Mouse (Mus musculus): Measurements from ENCODE around the gene Tmem132c.

The Tmem132c gene

DNA sequence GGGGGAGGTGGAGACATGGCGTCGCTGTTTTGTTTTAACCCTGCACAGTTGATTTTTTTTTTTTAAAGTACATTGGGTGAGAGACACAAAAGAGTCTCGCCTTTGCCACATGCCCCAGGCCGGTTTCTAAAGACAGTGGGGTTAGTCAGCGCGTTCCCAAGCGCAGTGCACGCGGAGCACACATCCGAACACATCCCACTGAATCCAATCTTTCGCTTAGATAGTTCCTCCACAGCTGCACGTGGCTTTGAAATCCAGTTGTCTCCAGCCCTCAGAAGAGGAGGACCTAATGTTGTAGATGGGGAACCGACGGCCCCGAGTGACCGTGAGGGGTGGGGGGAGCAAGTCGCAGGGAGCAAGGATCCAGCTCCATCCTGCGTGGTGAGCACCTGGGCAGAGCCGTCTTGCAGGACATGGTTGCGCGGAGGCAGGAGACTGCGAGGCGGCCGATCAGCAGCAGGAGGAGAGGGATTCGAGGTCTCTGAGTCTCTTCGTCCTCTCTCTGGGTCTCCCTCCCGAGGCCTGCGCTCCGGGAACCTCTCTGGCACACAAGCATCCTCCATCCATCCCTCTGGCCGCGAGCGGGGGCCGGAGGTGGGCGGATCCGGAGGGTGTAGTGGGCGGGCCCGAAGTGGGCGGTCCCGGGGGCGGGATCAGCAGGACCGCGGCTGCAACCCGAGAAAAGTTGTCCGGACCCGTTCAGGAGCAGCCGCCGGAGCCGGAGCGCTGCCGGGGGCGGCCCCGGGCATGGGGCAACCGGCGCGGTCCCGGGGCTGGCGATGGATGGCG is at the start of gene Tmem132c:
Tmem132c (plus strand) TSS at position 673 of the 789 bp plus-strand sequence.
- DNase-seq, result peak; percentile 59

DNA sequence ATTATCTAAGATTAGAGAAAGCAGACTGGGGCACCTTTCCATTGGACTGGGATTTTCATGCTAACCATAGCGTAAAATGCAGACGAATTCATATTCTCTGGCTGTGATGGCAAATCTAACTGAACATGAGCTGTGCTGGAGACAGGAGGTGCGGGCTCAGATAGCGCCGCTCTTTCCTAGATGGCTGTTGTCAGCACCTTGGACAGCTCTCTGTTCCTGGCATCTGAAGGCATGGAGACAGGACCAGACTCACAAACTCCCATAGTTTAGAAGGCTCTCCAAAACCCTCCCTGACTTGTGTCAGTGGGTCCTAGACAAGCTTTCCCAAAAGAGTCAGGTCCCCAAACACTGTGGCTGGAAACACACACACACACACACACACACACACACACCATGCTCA is 49.7 kb upstream of the Tmem132c start:
- peak; percentile 19 for DNase-seq

DNA sequence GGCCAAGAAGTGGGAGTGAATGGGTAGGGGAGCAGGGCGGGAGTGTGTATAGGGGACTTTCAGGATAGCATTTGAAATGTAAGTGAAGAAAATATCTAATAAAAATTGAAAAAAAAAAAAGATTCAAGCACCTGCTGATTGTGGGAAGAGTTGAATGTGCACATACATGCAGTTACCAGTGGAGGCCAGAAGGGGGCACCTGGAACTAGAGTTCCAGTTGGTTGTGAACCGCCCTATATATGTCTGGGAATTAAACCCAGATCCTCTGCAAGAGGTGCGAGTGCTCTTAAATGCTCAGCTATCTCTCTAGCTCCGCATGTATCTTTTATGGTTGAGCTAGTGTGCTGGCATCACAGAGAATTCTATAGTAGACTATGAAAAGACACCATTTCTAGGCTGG is 42.8 kb upstream of the Tmem132c start:
- DNase-seq, result no peak

DNA sequence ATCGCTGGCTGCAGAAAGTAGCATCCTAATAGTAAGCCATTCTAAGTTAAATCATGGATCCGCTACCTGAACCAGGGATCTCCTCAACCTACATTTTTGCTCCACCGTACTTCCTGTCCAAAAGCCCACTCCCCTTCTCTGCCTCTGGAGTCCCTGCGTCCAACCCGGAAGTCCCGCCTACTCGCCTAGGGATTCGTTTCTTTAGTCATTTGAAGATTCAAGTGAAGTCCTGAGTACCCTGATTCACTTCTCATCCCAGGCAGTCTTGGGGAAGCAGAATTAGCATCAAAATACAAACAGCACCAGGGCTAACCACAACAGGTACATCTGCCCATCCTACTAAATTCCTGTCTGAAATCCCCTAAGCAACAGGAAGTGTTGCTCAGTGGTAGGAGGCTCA is 36.7 kb upstream of the Tmem132c start:
- no peak for DNase-seq

GRCm38 (mm10) chr5:127216389-127216788 is 25.2 kb upstream of the Tmem132c start:
- no peak for DNase-seq

DNA sequence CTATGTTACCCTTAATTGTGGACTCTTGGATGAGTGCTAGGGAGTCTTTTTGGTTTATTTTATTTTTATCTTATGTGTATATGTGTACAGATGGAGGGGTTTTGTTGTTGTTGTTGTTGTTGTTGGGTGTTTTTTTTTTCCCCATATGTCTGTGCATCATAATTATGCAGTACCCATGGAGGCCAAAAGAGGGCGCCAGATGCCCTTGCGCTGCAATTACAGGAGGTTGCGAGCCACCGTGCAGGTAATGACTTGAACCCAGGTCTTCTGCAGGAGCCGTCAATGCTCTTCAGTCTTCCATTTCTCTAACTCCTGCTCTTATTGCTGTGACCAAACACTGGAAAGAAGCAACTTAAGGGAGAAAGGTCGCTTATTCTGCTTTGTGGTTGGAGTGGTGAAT is 23.9 kb upstream of the Tmem132c start:
- no peak for DNase-seq

GRCm38 (mm10) chr5:127227929-127228595 is 13.5 kb upstream of the Tmem132c start:
- no peak for DNase-seq

- peak; percentile 65 for DNase-seq
These were observed 6.9 kb upstream of the Tmem132c start for GRCm38 (mm10) chr5:127234715-127235114.

DNA sequence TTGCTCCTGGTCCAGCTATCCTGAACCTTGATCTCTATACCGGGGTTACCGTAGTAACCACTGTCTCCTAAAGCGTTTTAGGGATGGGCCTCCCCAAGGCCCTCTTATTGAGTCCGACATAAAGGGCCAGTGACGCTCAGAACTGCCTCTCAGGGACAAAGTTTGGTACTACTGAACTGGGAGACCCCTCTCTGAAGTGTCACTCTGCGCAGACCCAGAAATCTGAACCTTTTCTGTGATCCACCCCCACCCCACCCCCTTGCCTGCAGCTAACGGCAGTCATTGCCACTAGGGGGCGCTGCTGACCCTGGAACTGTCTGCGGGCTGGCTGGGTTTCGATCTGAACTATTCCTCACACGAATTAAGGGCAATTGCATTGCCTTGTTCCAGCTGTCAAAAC is 6.4 kb upstream of the Tmem132c start:
- peak; percentile 92 for DNase-seq

- DNase-seq, result no peak
These were observed 1.9 kb upstream of the Tmem132c start for GRCm38 (mm10) chr5:127239706-127240105.

DNA sequence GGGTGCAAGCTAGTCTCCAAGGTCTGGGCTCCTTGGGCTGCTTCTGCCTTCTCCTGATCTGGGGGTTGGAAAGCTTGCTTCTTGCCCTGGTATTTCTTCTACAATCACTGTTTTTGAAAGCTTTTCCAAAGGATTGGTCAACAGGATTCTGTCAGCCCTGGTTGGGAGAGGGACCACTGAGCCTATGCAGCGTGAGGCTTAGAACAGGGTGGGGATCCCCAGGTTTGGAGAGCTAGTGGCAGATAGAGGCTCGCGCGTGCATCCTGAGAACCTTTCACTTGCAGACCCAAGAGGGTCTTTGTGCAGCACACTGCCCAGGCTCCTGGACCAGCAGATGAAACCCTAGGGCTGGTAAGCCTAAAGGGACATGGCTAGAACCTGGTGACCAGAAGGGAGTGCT is 962 bp upstream of the Tmem132c start:
- no peak for DNase-seq

- peak; percentile 17 for DNase-seq
These were observed 536 bp downstream of the Tmem132c start for GRCm38 (mm10) chr5:127241925-127242762.

GRCm38 (mm10) chr5:127242763-127243160 is 1.2 kb downstream of the Tmem132c start:
- DNase-seq, result no peak

DNA sequence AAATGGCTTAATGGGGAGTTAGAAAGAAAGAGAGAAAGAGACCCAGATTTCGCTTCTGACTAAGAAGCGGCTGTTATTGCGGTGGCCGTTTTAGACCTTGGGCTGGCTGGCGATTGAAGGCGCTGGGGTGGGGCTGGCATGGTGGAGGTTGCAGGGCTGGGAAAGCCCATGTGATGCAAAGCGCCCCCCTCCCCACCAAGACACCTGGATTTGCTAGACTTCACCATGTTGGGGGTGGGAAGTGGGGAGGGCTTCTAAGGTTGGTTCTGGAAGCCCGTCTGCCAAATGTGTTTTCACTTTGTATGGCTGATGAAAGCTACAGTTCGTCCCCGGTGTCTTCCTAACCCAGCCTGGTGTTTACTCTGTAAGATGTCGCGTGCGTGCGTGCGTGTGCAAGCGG is 1.6 kb downstream of the Tmem132c start:
- DNase-seq, result no peak

DNA sequence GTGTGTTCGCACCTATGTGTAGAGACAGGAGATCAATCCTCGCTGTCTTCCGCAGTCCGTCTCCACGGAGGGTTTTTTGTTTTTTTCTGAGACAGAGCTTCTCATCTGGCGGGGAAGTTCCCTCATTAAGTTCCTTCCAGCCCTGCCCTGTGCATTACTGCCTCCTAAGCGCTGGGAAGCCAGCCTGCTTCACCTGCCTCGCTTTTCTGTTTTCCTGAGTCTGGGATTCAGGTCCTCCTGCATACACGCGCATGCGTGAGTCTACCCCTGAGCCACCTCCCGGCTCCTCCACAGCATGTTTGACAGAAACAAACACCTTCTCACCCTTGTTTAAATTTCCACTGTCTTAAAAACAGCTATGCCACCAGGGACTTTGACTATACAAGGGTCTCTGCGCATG is 2.0 kb downstream of the Tmem132c start:
- DNase-seq, result no peak

- no peak for DNase-seq
These were observed 11.7 kb downstream of the Tmem132c start for GRCm38 (mm10) chr5:127253263-127253662.

- no peak for DNase-seq
These were observed 15.5 kb downstream of the Tmem132c start for GRCm38 (mm10) chr5:127256947-127257610.

DNA sequence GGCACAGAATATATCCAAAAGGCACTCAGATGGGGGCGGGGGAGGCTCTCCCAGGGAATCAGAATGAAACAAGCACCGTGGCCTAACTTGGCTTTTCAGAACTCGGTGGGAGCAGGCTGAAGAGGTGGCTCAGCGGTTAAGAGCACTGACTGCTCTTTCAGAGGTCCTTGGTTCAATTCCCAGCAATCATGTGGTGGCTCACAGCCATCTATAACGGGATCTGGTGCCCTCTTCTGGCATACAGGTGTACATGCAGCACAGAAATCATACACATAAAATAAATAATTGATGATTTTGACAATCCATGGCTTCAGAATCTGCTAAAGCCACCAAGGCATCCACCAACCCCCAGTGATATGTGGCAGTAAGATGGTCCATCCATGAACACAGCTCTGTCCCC is 20.5 kb downstream of the Tmem132c start:
- no peak for DNase-seq

DNA sequence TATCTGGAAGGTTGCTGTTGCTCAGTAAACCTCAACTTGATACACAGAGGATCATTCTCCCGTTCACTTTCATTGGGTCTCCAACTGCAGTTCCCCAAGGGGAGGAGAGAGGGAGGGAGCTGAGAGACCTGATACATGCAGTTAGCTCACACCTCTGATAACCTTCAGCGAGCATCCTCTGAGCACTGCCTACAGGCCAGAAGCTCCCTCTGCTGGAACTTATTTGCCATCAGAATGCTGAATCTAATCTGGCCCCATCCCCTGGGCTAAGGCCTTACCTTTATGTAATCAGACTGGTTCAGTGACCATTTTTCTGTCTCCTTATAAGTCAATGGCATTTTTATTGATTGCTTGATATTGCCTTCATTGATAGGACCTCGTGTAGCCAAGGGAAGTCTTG is 29.5 kb downstream of the Tmem132c start:
- DNase-seq, result no peak

DNA sequence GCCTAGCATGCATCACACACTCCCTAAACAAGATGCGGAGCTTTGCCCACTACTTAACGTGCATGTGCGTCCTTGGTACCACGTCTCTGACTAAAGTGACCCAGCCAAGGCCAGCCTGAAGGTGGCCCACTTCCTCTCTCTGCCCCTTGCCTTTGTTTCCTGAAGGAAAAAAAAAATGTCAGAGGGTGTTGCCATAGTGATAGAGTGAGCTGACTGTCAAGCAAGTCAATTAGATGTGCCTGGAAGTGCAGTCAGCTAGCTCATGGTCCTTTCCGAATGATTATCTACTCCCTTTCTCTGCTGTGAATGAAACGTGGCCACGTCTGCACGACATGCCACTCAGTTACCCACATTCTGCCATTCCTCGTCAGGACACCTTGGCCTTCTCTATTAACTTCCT is 37.9 kb downstream of the Tmem132c start:
- no peak for DNase-seq

GRCm38 (mm10) chr5:127281186-127281585 is 39.6 kb downstream of the Tmem132c start:
- DNase-seq, result no peak

DNA sequence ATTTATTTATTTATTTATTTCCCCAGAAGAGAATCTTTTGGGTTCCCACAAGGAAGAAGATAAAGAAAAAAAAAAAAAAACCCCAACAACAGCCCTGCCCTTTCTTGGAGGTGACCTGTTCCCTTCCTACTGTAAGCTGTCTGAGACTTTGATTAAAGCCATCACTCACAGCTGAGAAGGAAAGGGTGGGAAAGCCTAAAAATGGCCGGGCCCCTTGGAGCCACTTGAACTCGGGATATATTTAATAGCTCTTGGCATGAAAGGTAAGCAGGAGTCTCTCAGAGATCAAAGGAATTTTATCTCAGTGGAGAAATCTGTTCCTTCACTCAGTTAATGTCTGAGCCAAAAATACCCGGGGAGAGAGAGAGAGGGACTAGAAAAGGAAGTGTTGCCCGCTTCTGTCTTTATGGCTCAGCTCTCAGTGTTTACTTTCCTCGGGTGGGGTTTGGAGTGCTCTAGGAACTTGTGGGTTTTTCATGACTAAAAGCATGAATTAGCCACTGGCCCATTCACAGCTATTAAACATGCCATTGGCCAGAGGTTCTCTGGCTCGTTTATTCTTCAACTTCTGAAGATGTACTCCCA is 41.0 kb downstream of the Tmem132c start:
- DNase-seq, result no peak

GRCm38 (mm10) chr5:127286886-127287285 is 45.3 kb downstream of the Tmem132c start:
- DNase-seq, result no peak
